Mouse (Mus musculus): ENCODE results near the gene Plcb1.

DNA sequence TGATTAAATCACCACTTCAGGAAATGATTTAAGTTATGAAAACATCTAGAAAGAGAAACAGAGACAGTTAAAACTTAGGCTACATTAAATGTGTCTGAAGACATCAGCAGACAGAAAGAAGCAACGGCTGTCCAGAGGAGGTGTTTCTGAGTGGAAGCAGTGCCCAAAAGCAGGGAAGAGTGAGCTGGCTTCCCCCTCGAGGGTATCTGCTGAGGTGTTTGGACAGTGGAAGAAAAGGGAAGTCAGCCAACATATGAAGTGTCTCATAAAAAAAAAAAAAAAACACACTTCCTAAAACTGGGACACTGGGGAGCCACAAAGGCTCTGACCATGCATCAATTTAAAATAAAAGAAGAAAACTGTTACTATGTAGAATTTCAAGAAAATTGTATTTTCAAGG is 625.8 kb downstream of the Plcb1 start:
- TF ChIP-seq CTCF (IDR thresholded peaks at IDR 0.05; ENCODE audit: low read depth) (no peak), EP300 (IDR thresholded peaks at IDR 0.05; ENCODE audit: low read depth) (no peak)
